Mouse (Mus musculus) heart, embryonic 10.5 days (tissue): ENCODE results near the gene Tprg. TPM values are rescaled to one million over a fixed set of nuclear protein-coding genes. Genes with fewer than 3 reads are reported as not detected.

Experiments used
- DNase-seq: peaks from one replicate; pipeline ENCODE4 v3.0.0-alpha.2; 2017; ENCODE audit warnings: low spot score
- H3K27ac ChIP-seq: fragments of 300-500 bp; sonication (generic); 2 replicates; pipeline ENCODE4 v1.5.1; 2016; ENCODE audit warnings: mild to moderate bottlenecking
- H3K27me3 ChIP-seq: fragments of 300-500 bp; sonication (generic); 2 replicates; pipeline ENCODE4 v1.6.1; 2016; ENCODE audit warnings: mild to moderate bottlenecking; ENCODE audit not compliant: poor library complexity, insufficient read depth, severe bottlenecking
- H3K36me3 ChIP-seq: fragments of 300-500 bp; sonication (generic); 2 replicates; pipeline ENCODE4 v1.6.1; 2016; ENCODE audit warnings: mild to moderate bottlenecking, moderate library complexity
- H3K4me1 ChIP-seq: fragments of 300-500 bp; sonication (generic); 2 replicates; pipeline ENCODE4 v1.6.1; 2016; ENCODE audit warnings: mild to moderate bottlenecking
- H3K4me3 ChIP-seq: fragments of 300-500 bp; sonication (generic); 2 replicates; pipeline ENCODE4 v1.5.1; 2016; ENCODE audit warnings: mild to moderate bottlenecking, moderate library complexity
- H3K9me3 ChIP-seq: fragments of 300-500 bp; sonication (generic); 2 replicates; pipeline ENCODE4 v1.6.1; 2016; ENCODE audit warnings: mild to moderate bottlenecking, moderate library complexity
- WGBS: fragments of 180-500 bp; shearing (Covaris S2); methylation state at CpG from one replicate; pipeline ENCODE4 v1.1.7; 2016; 5-methylcytosine and 5-hydroxymethylcytosine counted together
- polyA plus RNA-seq: library from polyadenylated mRNA; unstranded; fragments of >200 nt; fragmentation: Nextera tagmentation; extraction: Ambion mirVana; gene quantifications from 2 replicates; pipeline ENCODE4 v1.2.1, GENCODE M21; 2016

Tprg gene
- not detected in 2 replicates for polyA plus RNA-seq

DNA sequence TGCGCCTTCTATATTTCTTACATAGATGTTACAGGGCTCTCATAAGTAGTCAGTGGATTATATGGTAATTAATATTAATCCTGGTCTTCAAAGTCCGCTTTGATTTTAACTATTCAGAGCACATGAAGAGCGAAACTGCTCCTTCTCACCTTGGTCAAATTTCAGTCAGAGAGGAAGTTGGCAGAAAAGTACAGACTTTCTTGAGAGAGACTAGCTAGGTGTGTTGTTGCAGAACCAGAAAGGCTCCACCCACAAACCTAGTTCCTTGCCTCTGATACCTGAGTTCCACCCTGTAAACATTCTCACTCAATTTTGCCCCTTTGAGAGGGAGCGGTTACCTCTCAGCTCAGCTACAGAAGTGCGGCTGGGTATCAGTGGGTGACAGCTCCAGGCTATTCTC, at the start of gene Tprg:
Gene Tprg (plus strand): TSS at position 301 of the 400 bp plus-strand sequence.
- no peak for DNase-seq
- WGBS = 84% methylated on average over 5 of the region's 5 CpGs
- H3K36me3 ChIP-seq = no peaks in the 10 kb centered on the region
- H3K4me3 ChIP-seq = no peak within 1 kb of the TSS
- no peaks in the 10 kb centered on the region for H3K9me3 ChIP-seq
- H3K4me1 ChIP-seq = no peaks in the 10 kb centered on the region
- H3K27ac ChIP-seq = no peak within 1 kb of the TSS
- H3K27me3 ChIP-seq = no peaks in the 10 kb centered on the region

DNA sequence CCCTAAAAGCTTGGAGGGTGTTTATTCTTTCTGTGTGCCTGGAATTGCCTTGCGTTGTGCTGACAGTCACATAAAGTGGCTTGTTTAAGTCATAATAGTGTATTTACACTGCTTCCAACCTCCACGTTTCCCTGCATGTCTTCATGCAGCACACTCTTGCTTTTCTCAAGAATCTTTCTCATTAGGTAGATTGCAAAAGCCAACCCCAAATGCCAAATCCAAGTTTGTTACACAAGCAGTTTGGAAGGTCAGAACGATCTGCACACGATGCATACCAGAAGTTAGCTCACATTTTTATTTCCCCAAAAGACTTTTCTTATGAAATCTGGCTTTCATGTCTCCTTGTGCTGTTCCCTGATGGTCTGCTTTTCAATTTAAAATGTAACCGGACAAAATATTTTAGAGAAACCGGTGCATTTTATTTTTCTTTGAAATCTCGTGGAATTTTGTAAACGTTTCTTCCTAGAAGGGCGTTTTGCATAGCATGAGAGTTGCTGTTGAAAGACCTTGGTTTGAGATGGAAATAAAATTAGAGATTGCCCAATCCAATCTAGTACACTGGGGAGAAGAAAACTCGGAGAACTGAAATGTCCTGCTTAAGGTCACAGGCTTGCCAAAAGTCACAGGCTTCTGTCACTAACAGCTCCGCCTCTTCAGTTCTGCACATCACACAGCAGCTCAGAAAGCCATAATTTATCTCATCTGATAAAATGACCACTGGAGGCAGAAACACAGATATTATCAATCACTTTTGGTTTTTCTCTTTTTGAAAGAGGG, 48.2 kb upstream of the Tprg start:
- no peak for DNase-seq
- WGBS = 74% methylated on average over 11 of the region's 11 CpGs
- no peak overlapping the region for H3K27ac ChIP-seq

DNA sequence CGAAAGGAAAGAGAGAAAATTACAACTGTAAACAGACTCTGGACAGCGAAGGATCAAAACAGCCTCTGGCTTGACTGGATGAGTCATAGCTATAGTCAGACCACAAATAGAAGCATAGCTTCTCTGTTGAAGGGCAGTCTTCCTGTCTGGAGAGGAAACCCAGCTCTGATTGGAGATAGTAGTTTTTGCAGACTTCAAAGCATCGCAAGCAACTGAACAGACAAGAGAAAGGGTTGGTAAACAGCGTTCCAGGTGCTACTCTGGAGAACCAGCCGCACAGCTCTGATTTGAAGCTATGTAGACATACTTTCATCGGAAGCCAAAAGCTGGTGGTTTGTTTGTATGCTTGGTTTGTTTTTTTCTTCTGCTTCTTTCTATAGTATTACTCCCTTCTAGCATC, 37.7 kb upstream of the Tprg start:
- no peak overlapping the region for H3K27ac ChIP-seq
- no peaks in the 10 kb centered on the region for H3K9me3 ChIP-seq
- 61% methylated on average over 6 of the region's 6 CpGs for WGBS
- H3K36me3 ChIP-seq = no peaks in the 10 kb centered on the region
- DNase-seq = no peak
- no peak overlapping the region for H3K4me3 ChIP-seq
- no peaks in the 10 kb centered on the region for H3K27me3 ChIP-seq
- no peaks in the 10 kb centered on the region for H3K4me1 ChIP-seq

More for the DNA sequence above, 48.2 kb upstream of the Tprg start:
- Histone ChIP-seq H3K4me3 (no peak overlapping the region), H3K27me3 (no peaks in the 10 kb centered on the region), H3K9me3 (no peaks in the 10 kb centered on the region), H3K4me1 (no peaks in the 10 kb centered on the region), H3K36me3 (no peaks in the 10 kb centered on the region)

DNA sequence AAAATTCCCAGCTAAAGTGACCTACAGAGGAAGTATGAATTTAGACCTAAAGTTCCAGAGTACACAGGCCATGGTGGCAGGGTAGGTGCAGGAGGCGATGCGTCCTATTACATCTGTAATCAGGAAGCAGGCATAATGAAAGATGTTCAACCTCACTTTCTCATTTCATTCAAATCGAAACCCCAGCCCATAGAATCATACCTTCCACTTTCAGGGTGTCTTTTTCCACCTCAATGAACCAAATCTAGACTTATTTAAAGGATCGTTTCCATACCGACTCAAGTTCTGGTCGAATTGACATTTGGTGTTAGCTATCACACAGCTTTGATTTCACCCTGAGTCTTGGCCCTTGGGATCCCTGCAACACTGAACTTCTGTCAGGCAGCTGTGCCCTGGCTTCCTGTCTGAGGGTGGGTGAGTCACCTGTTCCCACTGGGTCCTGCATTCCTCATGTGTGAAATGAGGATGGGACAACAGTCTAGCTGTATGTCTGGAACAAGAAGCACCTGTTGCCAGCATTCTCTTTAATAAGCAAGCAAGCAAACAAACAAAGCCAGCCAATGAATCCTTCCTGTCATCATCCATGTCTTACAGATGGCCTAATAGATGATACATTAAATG, 36.4 kb upstream of the Tprg start:
- H3K27ac ChIP-seq = no peak overlapping the region
- H3K9me3 ChIP-seq = no peaks in the 10 kb centered on the region
- H3K4me1 ChIP-seq = no peaks in the 10 kb centered on the region
- no peak for DNase-seq
- no peaks in the 10 kb centered on the region for H3K36me3 ChIP-seq
- WGBS = 82% methylated on average over 6 of the region's 6 CpGs
- no peak overlapping the region for H3K4me3 ChIP-seq
- H3K27me3 ChIP-seq = no peaks in the 10 kb centered on the region

DNA sequence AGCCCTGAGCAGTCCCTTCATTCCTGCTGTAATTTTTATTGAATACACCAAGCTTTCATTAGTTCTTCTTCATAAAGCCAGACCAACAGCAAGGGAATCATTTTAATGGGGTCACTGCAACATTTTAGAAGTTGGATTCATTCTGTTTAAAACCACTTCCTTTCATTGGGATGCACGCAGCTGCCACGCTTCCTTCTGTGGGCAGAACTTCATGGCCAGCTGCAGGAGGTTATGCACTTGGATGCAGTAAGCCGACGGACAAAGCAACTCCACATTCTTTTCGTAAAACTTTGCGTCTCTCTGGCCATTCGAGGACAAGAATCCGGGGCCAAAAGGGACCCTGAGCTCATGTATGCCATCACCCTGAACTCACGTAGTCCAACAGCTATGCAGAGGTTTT, 35.5 kb upstream of the Tprg start:
- Histone ChIP-seq H3K9me3 (no peaks in the 10 kb centered on the region), H3K27ac (no peak overlapping the region), H3K36me3 (no peaks in the 10 kb centered on the region), H3K4me3 (no peak overlapping the region), H3K27me3 (no peaks in the 10 kb centered on the region), H3K4me1 (no peaks in the 10 kb centered on the region)
- no peak for DNase-seq
- WGBS = 93% methylated on average over 9 of the region's 9 CpGs

DNA sequence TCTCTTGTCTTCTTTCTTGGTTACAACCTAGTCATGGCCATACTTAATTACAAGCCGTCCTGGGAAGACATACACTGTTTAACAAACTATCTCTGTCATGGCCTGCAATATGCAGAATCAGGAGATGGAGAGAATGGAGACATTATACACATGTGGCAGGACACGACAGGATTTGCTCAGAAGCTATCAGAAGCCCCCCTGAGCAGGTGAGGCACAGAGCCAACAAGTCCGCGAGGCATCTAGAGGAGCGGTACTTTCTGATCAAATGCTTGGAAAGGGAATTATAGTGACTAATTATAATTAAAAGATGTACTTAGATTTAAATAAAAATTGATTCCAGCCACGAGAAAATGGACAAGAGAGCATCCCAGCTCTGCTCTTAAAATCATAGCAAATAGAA, 32.0 kb upstream of the Tprg start:
- Histone ChIP-seq H3K4me3 (no peak overlapping the region), H3K36me3 (no peaks in the 10 kb centered on the region), H3K9me3 (no peaks in the 10 kb centered on the region), H3K4me1 (no peaks in the 10 kb centered on the region), H3K27me3 (no peaks in the 10 kb centered on the region), H3K27ac (no peak overlapping the region)
- DNase-seq = no peak
- WGBS = 87% methylated on average over 6 of the region's 6 CpGs

DNA sequence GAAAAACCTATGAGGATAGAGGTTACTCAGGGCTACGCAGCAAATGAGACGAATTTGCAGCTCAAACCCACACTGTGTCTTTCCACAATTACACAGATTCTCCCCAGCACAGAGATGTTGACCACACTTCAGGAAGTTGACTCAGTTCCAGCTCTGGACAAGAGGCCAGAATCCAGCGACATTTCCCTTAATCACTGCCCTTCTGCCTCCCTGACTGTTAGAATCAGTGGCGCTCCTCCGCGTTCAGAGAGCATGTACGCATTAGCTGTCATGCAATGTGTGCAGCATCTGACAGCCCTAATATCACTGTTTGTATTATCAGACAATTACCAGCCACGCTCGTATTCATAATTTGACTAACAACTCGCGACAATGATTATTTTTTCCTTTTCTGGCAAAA, 31.4 kb upstream of the Tprg start:
- H3K27me3 ChIP-seq = no peaks in the 10 kb centered on the region
- WGBS = 84% methylated on average over 11 of the region's 11 CpGs
- no peak overlapping the region for H3K4me3 ChIP-seq
- DNase-seq = no peak
- no peaks in the 10 kb centered on the region for H3K36me3 ChIP-seq
- no peak overlapping the region for H3K27ac ChIP-seq
- H3K9me3 ChIP-seq = no peaks in the 10 kb centered on the region
- H3K4me1 ChIP-seq = no peaks in the 10 kb centered on the region

DNA sequence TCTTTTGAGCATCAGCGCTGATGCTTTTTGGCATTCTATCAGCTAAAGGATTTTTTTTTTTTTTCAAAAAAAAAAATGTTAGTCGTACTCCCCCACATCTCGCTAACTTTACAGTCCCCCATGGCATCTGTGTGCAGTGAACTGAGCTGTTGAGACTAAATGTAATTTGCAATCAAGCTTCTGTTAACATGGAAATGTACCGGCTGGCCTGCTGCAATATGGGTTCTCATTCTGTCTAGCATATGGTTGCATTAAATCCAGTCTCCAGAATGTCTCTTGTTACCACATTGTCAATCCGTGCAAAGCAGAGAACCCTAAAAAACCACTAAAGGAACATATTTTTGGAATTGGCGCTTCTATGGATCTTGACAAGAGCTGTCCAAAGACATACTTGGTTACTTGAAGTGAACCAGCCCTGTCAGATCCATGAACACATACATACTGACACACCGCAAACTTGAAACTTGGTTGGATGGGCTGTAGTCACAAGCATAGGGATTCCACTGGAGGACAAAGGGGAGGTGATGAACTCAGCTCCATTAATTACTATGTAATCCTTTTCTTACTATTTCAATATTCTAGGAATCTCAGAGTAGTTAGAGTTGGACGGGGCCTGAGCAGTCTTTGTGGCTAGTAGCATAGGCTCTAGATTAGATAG, 30.9 kb upstream of the Tprg start:
- no peaks in the 10 kb centered on the region for H3K9me3 ChIP-seq
- H3K27ac ChIP-seq = no peak overlapping the region
- H3K27me3 ChIP-seq = no peaks in the 10 kb centered on the region
- 86% methylated on average over 8 of the region's 8 CpGs for WGBS
- no peaks in the 10 kb centered on the region for H3K36me3 ChIP-seq
- no peak overlapping the region for H3K4me3 ChIP-seq
- no peaks in the 10 kb centered on the region for H3K4me1 ChIP-seq
- no peak for DNase-seq

DNA sequence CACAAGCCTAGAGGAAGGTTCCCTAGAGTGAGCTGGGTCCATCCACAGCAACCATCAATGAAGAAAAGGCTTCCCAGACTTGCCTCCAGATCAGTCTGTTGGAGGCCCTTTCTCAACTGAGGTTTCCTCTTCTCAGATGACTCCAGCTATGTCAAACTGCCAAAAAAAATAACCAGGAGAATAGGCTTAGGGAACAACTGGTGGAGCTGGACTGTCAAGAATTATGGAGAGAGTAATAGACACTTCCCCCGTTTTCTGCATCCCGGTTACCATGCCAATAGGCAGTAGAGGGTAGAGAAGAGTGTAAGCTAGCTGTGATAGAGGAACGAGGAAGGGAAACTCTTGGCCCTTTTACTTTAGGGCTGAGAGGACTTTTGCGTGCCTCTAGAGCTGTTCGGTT, 24.3 kb upstream of the Tprg start:
- Histone ChIP-seq H3K27me3 (0 out of 2 replicates have a peak, but pooled peaks cover 7% of the 10 kb centered on the region), H3K27ac (peak overlapping the region; percentile 6; the same call in 1 of the 2 replicates), H3K4me3 (no peak overlapping the region), H3K36me3 (no peaks in the 10 kb centered on the region), H3K4me1 (no peaks in the 10 kb centered on the region), H3K9me3 (no peaks in the 10 kb centered on the region)
- no peak for DNase-seq
- 88% methylated on average over 5 of the region's 5 CpGs for WGBS

DNA sequence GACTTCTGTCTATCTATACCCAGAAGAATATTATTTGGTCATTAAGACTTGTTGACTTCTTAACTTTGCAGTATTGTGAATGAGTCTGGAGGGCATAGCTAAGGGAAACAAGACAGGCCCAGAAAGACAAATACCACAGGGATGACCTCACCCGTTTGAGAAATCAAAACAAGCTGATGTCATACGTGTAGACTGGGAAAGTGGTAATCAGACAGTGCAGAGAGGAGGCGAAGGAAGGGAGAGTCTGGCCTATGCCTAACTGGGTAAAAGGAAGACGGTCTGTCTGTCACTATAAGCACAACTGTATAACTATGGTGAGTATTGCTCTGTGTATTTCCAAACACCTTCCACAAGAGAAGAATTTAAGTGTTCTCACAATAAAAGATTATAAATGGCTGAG, 23.7 kb upstream of the Tprg start:
- peak; percentile 74 for DNase-seq
- Histone ChIP-seq H3K9me3 (no peaks in the 10 kb centered on the region), H3K4me3 (no peak overlapping the region), H3K27me3 (0 out of 2 replicates have a peak, but pooled peaks cover 7% of the 10 kb centered on the region), H3K4me1 (no peaks in the 10 kb centered on the region), H3K27ac (no peak overlapping the region), H3K36me3 (no peaks in the 10 kb centered on the region)
- 47% methylated on average over 4 of the region's 4 CpGs for WGBS

DNA sequence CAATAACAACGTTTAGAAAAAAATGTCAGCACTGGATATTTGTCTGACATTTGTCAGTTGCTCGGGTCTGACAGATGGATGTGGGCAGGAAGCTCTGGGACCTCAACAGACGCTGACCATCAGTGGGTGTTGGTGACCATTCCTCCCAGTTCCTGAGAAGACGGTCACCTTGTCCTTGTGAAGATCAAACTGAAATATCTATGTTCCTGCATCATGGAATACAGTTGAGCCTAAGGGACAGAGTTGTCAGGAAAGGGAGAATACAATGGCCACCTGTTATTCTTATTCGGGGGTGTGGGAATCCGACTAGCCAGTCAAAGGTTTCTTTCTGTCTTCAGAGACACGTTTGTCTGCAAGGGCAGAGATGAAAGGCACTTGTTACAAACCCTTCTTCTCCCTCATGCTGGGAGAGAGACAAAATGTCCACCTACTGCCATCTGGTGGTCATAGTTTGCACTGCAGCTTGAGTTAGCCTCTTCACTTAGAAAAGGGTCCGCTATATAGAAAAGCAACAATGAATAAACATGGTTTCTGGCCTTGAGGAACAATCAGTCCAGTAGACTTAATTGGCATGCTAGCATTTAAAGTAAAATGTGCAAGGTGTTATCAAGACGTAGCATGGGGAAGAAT, 23.0 kb upstream of the Tprg start:
- Histone ChIP-seq H3K4me1 (no peaks in the 10 kb centered on the region), H3K27ac (no peak overlapping the region), H3K36me3 (no peaks in the 10 kb centered on the region), H3K27me3 (0 out of 2 replicates have a peak, but pooled peaks cover 7% of the 10 kb centered on the region), H3K4me3 (no peak overlapping the region), H3K9me3 (no peaks in the 10 kb centered on the region)
- peak; percentile 78 for DNase-seq
- 37% methylated on average over 9 of the region's 9 CpGs for WGBS

DNA sequence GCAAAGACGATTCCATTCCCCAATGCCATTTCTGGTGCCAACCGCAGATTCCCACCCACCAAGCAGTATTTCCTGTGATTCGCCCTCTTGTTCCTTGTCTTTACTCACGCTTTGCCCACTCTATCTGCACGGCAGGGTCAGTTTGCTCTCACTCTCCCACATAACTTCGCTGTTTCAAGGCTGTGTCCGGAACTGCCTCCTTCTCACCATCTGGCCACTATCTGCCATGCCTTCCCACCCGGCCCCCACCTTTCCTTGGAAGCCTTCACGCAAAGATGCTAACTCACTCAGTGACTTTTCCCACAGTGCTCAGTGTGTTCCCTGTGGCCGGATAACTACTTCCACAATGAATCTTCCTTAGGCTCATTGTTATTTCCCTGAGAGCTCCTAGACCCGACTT, 21.4 kb upstream of the Tprg start:
- Histone ChIP-seq H3K27ac (no peak overlapping the region), H3K4me3 (no peak overlapping the region), H3K27me3 (0 out of 2 replicates have a peak, but pooled peaks cover 7% of the 10 kb centered on the region), H3K4me1 (no peaks in the 10 kb centered on the region), H3K36me3 (no peaks in the 10 kb centered on the region), H3K9me3 (no peaks in the 10 kb centered on the region)
- DNase-seq = no peak
- 80% methylated on average over 11 of the region's 11 CpGs for WGBS

DNA sequence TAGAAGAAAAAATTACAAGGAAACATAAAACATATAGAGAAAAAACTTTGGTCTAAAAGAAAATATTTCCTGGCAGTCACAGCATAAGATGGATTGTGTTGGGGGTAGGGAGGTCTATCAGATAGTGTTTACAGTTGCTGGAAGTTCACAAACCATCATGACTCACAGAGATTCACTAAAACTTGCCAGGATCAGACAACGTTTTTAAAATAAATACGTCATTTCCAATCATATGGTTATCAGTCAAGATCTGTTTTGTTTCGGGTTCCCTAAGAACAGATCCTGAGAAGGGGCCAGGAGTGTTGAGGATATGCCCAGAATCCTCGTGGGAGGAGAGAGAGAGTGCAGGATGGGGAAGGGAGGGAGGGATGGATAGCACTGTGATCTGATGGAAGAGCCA, 18.3 kb upstream of the Tprg start:
- Histone ChIP-seq H3K9me3 (no peaks in the 10 kb centered on the region), H3K27ac (no peak overlapping the region), H3K4me1 (no peaks in the 10 kb centered on the region), H3K27me3 (0 out of 2 replicates have a peak, but pooled peaks cover 7% of the 10 kb centered on the region), H3K36me3 (no peaks in the 10 kb centered on the region), H3K4me3 (no peak overlapping the region)
- 70% methylated on average over 4 of the region's 4 CpGs for WGBS
- DNase-seq = no peak
